Mouse (Mus musculus): Measurements from ENCODE around the gene Me1. TPM values are rescaled to one million over a fixed set of nuclear protein-coding genes. Genes with fewer than 3 reads are reported as not detected.

Gene Me1
- polyA plus RNA-seq, 1 experiment from 2014 or later: 51.6 TPM

- TF ChIP-seq CTCF (IDR thresholded peaks at IDR 0.05; ENCODE audit: low read depth): peak; percentile 63
- Histone ChIP-seq H3K36me3 (ENCODE audit: control insufficient read depth, insufficient read depth) (peaks cover 5% of the 10 kb centered on the region; the same call in 1 of the 2 replicates), H3K4me2 (replicated peaks; ENCODE audit: low read depth) (no peak overlapping the region), H3K9me3 (ENCODE audit: control insufficient read depth) (no peaks in the 10 kb centered on the region), H3K4me1 (replicated peaks; ENCODE audit: control insufficient read depth, insufficient read depth, low read length) (0 out of 2 replicates have a peak, but pooled peaks cover 10% of the 10 kb centered on the region), H3K27ac (ENCODE audit: low read depth, low read length) (no peak overlapping the region; the same call in 1 of the 2 replicates), H3K4me3 (ENCODE audit: low read depth, low read length) (no peak overlapping the region), H3K9ac (ENCODE audit: low read depth, low read length) (no peak overlapping the region), H3K27me3 (replicated peaks; ENCODE audit: control insufficient read depth, insufficient read depth, low read length) (no peaks in the 10 kb centered on the region)
- ATAC-seq: no peak
- 64% methylated on average over 20 of the region's 20 CpGs for WGBS
Measured at GRCm38 (mm10) chr9:86573616-86574303, 122.0 kb downstream of the Me1 start.

- Histone ChIP-seq H3K27ac (ENCODE audit: low read depth, low read length) (no peak overlapping the region), H3K9ac (ENCODE audit: low read depth, low read length) (no peak overlapping the region; the same call in 1 of the 2 replicates), H3K4me3 (ENCODE audit: low read depth, low read length) (peak overlapping the region; percentile 62), H3K27me3 (replicated peaks; ENCODE audit: control insufficient read depth, insufficient read depth, low read length) (no peaks in the 10 kb centered on the region), H3K36me3 (ENCODE audit: control insufficient read depth, insufficient read depth) (peaks cover 11% of the 10 kb centered on the region; the same call in 1 of the 2 replicates), H3K4me1 (replicated peaks; ENCODE audit: control insufficient read depth, insufficient read depth, low read length) (0 out of 2 replicates have a peak, but pooled peaks cover 10% of the 10 kb centered on the region), H3K9me3 (ENCODE audit: control insufficient read depth) (no peaks in the 10 kb centered on the region), H3K4me2 (replicated peaks; ENCODE audit: low read depth) (peak overlapping the region; percentile 100)
- 11% methylated on average over 13 of the region's 13 CpGs for WGBS
- no peak for ATAC-seq
- peak; percentile 92 for TF ChIP-seq CTCF (IDR thresholded peaks at IDR 0.05; ENCODE audit: low read depth)
Measured at GRCm38 (mm10) chr9:86572636-86573291, 123.0 kb downstream of the Me1 start.

- Histone ChIP-seq H3K4me1 (replicated peaks; ENCODE audit: control insufficient read depth, insufficient read depth, low read length) (0 out of 2 replicates have a peak, but pooled peaks cover 10% of the 10 kb centered on the region), H3K4me2 (replicated peaks; ENCODE audit: low read depth) (peak overlapping the region; percentile 100), H3K27me3 (replicated peaks; ENCODE audit: control insufficient read depth, insufficient read depth, low read length) (no peaks in the 10 kb centered on the region), H3K4me3 (ENCODE audit: low read depth, low read length) (peak overlapping the region; percentile 62), H3K27ac (ENCODE audit: low read depth, low read length) (no peak overlapping the region), H3K9ac (ENCODE audit: low read depth, low read length) (peak overlapping the region; percentile 64), H3K36me3 (ENCODE audit: control insufficient read depth, insufficient read depth) (peaks cover 14% of the 10 kb centered on the region; the same call in 1 of the 2 replicates), H3K9me3 (ENCODE audit: control insufficient read depth) (no peaks in the 10 kb centered on the region)
- no peak for TF ChIP-seq CTCF (IDR thresholded peaks at IDR 0.05; ENCODE audit: low read depth)
- peak; percentile 8 for ATAC-seq
- 2% methylated on average over 25 of the region's 25 CpGs for WGBS
Measured at GRCm38 (mm10) chr9:86572196-86572595, 123.6 kb downstream of the Me1 start.

GRCm38 (mm10) chr9:86571540-86572135 is 124.1 kb downstream of the Me1 start, which contains the start of the genes Pgm3 and Rwdd2a:
Pgm3 (minus strand) TSS chr9:86571842.
Rwdd2a (plus strand) TSS chr9:86571991.
- peak within 1 kb of the TSS; percentile 62 for H3K4me3 ChIP-seq (ENCODE audit: low read depth, low read length)
- under 1% methylated on average over 58 of the region's 59 CpGs for WGBS
- peak within 1 kb of the TSS; percentile 88 for H3K27ac ChIP-seq (ENCODE audit: low read depth, low read length)
- 0 out of 2 replicates have a peak, but pooled peaks cover 10% of the 10 kb centered on the region for H3K4me1 ChIP-seq (replicated peaks; ENCODE audit: control insufficient read depth, insufficient read depth, low read length)
- peak; percentile 94 for ATAC-seq
- no peaks in the 10 kb centered on the region for H3K9me3 ChIP-seq (ENCODE audit: control insufficient read depth)
- peak within 1 kb of the TSS; percentile 100 for H3K4me2 ChIP-seq (replicated peaks; ENCODE audit: low read depth)
- H3K36me3 ChIP-seq (ENCODE audit: control insufficient read depth, insufficient read depth): peaks cover 17% of the 10 kb centered on the region
- H3K27me3 ChIP-seq (replicated peaks; ENCODE audit: control insufficient read depth, insufficient read depth, low read length): no peaks in the 10 kb centered on the region
- H3K9ac ChIP-seq (ENCODE audit: low read depth, low read length): peak within 1 kb of the TSS; percentile 64
- no peak for TF ChIP-seq CTCF (IDR thresholded peaks at IDR 0.05; ENCODE audit: low read depth)

GRCm38 (mm10) chr9:86570946-86571345 is 124.8 kb downstream of the Me1 start:
- Histone ChIP-seq H3K9me3 (ENCODE audit: control insufficient read depth) (no peaks in the 10 kb centered on the region), H3K4me2 (replicated peaks; ENCODE audit: low read depth) (peak overlapping the region; percentile 100), H3K9ac (ENCODE audit: low read depth, low read length) (peak overlapping the region; percentile 60; the same call in 1 of the 2 replicates), H3K36me3 (ENCODE audit: control insufficient read depth, insufficient read depth) (peaks cover 24% of the 10 kb centered on the region), H3K27me3 (replicated peaks; ENCODE audit: control insufficient read depth, insufficient read depth, low read length) (no peaks in the 10 kb centered on the region), H3K4me3 (ENCODE audit: low read depth, low read length) (peak overlapping the region; percentile 62), H3K4me1 (replicated peaks; ENCODE audit: control insufficient read depth, insufficient read depth, low read length) (0 out of 2 replicates have a peak, but pooled peaks cover 10% of the 10 kb centered on the region), H3K27ac (ENCODE audit: low read depth, low read length) (peak overlapping the region; percentile 88)
- no peak for ATAC-seq
- WGBS: 6% methylated on average over 8 of the region's 8 CpGs
- peak; percentile 46 for TF ChIP-seq CTCF (IDR thresholded peaks at IDR 0.05; ENCODE audit: low read depth)
